Mouse (Mus musculus) lung, postnatal 0 days (tissue): ENCODE results near the gene Tmc8.

Experiments
- CTCF ChIP-seq: IDR thresholded peaks from 2 replicates; pipeline ENCODE4 v1.5.1; 2016; ENCODE audit warnings: antibody characterized with exemption, mild to moderate bottlenecking
- EP300 ChIP-seq: IDR thresholded peaks from 2 replicates; pipeline ENCODE4 v1.6.1; 2016; ENCODE audit warnings: antibody characterized with exemption, mild to moderate bottlenecking, control low read depth

DNA sequence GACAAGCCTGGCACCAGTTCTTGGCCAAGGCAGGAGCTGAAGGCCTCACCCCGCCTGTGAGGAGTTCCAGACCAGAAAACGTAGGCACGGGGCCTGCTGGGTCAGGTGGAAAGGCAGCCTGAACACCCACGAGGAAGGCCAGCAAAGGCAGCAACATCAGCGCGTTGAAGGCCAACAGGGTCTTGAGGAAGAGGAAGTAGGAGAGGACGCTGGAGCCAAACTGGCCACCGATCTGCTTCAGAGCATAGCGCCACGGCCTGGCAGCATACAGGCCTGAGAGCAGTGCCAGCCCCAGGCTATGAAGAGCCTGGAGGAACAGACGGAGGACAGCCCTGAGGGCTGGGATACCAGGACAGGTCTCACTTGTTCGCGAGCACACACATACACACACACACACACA is 6.3 kb upstream of the Tmc8 start:
- no peak for TF ChIP-seq CTCF
- no peak for TF ChIP-seq EP300
